Mouse (Mus musculus) megakaryocyte, adult 5-6 weeks (primary cell): ENCODE results near the gene Pip4k2b. TPM values are rescaled to one million over a fixed set of nuclear protein-coding genes. Genes with fewer than 3 reads are reported as not detected.
"Not testable (repeated sequence)": the region's sequence is repeated elsewhere in the genome, so short reads cannot be mapped to it uniquely, and the experiment has no call there.

Experiments used
- ATAC-seq: 2 replicates; pipeline ENCODE4 v1.8.0; 2016; ENCODE audit warnings: mild to moderate bottlenecking, inconsistent platforms; ENCODE audit not compliant: poor library complexity, severe bottlenecking
- total RNA-seq, 2 experiments: library from RNA; stranded (forward) in 1 of 2; stranded (reverse) in 1 of 2; fragments of 153-499, 151-499 nt in 1 of 2; fragments of 221-1000, 200-1000 nt in 1 of 2; gene quantifications; 2 replicates each; pipeline versions ENCODE4 v1.2.3 to v1.2.4; 2015 to 2017

The Pip4k2b gene
- total RNA-seq, 2 experiments from 2014 or later, result 17.3 to 19.6 TPM

DNA sequence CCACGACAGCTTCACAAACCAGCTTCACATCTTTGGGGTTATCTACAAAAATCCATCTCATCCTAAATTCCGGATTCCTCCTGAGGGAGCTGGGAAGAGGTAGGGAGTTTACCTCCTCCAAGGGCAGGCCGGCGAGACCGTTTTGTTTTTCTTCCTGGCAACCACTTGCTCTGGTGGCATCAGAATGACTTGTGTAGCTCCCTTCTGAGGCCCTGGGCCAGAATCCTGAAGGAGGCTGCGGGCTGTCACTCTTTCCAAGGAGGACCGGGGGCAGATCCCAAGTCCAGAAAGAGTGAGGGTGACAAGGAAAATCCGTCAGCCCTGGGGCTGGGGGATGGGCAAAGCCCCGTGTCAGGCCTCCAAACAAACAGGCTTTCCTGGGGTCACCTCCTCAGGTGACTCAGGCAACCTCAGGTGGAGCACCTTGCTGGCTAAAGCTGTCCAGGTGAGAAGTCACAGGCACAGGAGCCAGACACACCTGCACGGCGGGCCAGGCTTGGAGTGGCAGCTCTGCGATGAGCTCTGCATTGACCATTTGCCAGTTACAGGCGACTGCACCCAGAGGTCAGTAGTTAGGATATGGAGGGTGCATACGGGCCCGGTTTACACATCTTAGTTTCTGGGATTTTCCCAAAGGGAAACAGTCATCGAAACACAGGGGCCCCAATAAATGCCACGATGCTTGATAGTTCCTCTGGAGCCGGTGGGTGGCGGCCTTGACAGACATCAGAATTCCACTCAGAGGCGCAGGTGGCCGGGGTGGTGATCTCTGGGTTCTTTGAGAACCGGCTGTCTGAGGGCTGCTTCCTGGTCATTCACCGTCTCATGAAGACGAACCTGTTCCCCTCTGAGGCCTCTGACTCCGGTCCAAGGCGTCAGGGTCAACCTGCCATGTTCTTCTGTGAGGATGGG lies 26.9 kb downstream of the Pip4k2b start:
- ATAC-seq, result peak; percentile 18

GRCm38 (mm10) chr11:97716021-97716420 lies 28.5 kb downstream of the Pip4k2b start:
- ATAC-seq, result no peak

DNA sequence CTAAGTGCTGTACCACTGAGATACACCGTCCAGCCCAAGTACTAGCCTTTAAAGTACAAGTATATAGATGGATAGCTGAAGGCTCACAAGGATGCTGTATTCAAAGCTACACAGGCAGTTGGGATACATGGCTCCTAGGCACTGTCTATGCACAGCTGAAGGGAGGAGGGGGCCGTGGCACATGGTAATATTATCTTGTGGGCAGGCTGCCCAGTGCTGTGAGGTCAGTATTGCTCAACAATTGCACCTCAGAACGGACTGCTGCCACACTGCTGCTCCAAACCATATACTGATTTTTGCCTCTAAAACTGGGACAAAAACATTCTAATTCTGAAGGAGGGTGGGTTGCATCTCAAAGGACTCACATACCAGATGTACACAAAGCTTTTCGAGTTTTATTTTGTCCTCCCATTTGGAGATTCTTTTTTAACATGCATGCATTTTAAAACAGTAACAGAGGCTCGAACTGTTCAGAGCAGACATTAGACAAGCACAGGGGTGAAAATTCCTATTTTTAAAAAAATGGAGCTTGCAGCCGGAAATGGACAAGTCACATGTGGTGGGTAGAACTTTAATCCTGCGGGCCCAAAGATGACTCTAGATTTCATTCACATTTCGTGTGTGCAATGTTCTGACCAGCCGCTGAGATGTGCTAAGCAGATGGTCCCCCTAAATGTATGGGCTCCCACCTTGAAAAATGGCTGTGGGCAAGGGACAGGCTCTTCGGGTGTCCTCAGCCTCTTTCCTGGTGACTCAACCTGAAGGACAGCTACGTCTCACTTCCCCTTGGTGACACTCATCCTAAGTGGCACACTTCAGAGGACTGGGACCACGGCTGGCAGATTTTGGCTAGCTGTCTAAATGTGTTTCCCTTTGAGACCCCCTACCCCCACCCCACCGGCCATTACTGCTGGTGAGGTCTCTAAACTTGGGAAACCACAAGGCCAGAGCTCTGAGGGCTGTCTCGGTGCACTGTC lies 29.4 kb downstream of the Pip4k2b start:
- peak; percentile 41; the same call in 1 of the 2 replicates for ATAC-seq

GRCm38 (mm10) chr11:97714356-97714755 lies 30.1 kb downstream of the Pip4k2b start:
- ATAC-seq, result no peak

GRCm38 (mm10) chr11:97713896-97714295 lies 30.6 kb downstream of the Pip4k2b start:
- ATAC-seq, result no peak

GRCm38 (mm10) chr11:97712286-97712685 lies 32.2 kb downstream of the Pip4k2b start:
- ATAC-seq, result no peak

GRCm38 (mm10) chr11:97711200-97711900 lies 33.2 kb downstream of the Pip4k2b start:
- ATAC-seq, result peak; percentile 55

DNA sequence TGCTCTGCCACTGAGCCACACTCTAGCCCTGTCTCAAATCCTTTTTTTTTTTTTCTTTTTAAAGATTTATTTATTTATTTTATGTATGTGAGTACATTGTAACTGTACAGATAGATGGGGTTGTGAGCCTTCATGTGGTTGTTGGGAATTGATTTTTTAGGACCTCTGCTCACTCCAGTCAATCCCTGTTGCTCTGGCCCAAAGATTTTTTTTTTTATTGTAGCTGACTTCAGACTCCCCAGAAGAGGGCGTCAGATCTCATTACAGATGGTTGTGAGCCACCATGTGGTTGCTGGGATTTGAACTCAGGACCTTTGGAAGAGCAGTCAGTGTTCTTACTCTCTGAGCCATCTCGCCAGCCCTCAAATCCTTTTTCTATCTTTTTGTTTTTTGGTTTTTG lies 34.4 kb downstream of the Pip4k2b start:
- not testable (repeated sequence) for ATAC-seq

DNA sequence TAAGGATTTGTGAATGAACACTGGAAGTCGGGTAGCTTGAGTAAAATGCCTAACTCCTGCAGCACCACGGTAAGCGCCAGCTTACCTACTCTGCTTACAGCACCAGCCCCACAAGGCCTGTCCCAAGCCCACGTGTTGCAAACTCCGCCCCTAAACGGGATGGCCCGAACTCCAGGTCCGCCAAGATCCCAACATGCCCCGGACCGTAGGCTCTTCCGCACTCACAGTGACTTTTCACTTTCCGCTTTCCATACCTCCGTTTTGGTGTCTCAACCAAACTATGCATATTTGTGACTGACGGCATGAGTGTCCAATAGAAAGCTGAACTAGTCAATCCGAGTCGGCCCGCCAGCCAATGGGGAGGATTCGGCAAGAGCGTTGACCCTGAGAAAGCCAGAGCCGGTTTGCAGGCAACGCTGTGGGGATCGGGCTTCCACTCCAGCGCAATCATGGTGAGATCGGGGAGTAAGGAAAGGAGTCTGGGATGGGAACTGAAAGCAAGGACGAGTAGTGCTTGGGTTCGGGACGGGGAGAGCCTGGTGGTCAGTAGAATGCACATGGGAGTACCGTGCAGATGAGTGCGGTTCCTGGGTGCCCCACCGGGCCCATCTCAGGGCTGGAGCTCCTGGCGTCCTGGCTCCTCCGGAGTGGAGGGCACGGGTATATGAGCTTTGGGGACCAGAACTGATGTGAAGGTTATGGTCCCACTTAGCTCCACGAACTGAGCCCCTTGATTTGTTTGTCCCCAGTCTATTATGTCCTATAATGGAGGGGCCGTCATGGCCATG lies 41.3 kb downstream of the Pip4k2b start, which contains the start of gene Psmb3:
Gene Psmb3, plus strand, starts transcription at position 361 of the 788 bp plus-strand sequence.
- ATAC-seq, result peak; percentile 80

DNA sequence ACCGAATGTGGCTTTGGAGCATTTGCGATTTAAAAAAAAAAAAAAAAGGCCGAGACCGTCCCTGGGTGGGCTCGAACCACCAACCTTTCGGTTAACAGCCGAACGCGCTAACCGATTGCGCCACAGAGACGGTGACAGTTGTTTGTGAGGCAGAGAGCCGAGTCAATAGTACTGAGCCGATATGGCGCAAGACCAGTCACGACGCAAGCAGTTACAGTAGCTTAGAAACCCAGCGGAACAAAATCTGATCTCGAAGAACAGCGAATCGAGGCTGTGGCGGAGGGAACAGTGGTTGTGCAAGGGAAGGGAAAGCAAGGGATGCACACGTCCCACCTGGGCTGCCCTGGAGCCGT lies 42.1 kb downstream of the Pip4k2b start:
- peak; percentile 55 for ATAC-seq

DNA sequence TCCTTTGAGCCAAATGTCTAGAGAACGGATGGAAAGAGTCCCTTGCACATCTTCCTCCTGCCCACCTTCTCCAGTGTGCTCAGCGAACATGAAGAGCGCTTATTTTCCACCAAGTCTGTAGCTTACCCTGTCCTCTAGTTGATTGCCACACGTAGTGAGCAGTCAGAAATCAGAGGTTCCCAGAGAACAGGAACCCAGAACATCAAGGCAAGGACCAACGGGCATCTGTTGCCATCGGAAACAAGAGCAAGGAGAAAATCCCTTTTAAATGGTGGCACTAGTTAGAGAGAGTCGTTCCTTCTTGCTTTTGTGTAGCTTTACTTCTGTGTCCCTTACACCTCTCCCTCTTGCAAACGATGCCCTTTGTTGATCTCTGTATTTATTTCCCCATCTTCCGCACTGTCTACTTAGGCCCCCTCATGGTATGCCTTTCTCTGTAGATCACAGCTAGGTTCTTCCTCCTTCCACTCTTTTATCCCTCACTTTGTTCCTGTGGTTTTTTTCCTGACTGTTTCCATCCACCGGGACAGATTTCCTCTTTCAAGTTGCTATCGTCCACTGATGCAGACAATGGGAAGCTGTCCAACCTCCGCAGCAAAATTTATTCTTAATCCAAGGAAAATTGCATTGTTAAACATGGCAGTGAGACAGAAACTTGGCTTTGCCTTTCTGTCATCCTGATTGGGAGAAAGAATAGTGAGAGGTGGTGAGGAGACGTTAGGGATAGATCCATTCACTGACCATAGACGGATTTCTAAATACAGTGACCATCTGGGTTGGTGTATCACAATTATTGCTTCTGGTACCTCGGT lies 42.7 kb downstream of the Pip4k2b start:
- no peak for ATAC-seq

GRCm38 (mm10) chr11:97700746-97701580 lies 43.5 kb downstream of the Pip4k2b start:
- ATAC-seq, result no peak

GRCm38 (mm10) chr11:97700003-97700745 lies 44.3 kb downstream of the Pip4k2b start, which contains the start of gene Pcgf2:
Gene Pcgf2 (minus strand): TSS chr11:97700497.
- ATAC-seq, result no peak; the same call in 1 of the 2 replicates

GRCm38 (mm10) chr11:97699626-97700002 lies 44.9 kb downstream of the Pip4k2b start:
- ATAC-seq, result no peak

GRCm38 (mm10) chr11:97698741-97699611 lies 45.5 kb downstream of the Pip4k2b start:
- ATAC-seq, result no peak

- no peak for ATAC-seq
Measured at GRCm38 (mm10) chr11:97697891-97698529, 46.5 kb downstream of the Pip4k2b start.
